Mouse (Mus musculus): Measurements from ENCODE around the gene Nrsn1. TPM values are rescaled to one million over a fixed set of nuclear protein-coding genes. Genes with fewer than 3 reads are reported as not detected.
"Not testable (repeated sequence)": the region's sequence is repeated elsewhere in the genome, so short reads cannot be mapped to it uniquely, and the experiment has no call there.

Nrsn1 gene
- 103 and 124 TPM in 2 replicates for polyA plus RNA-seq (2012; rRNA removed)

DNA sequence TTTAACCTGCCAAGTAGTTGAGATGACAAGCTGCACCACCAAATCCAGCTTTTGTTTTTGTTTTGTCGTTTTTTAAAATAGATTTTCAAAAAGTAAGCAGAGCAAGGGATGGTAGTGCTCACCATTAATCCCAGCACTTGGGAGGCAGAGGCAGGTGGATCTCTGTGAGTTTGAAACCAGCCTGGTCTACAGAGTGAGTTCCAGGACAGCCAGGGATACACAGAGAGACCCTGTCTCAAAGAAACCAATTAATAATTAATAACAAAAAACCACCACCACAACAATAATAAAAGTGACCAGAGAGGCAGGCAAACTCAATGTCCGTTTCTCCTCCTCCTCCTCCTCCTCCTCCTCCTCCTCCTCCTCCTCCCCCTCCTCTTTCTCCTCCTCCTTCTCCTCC is at the start of gene Nrsn1:
Gene Nrsn1, minus strand, starts transcription at position 101 of the 400 bp plus-strand sequence.
- H3K4me1 ChIP-seq (ENCODE audit: control insufficient read depth, insufficient read depth, low read length); H3K27ac ChIP-seq (ENCODE audit: insufficient read depth, low read length); DNase-seq; H3K27me3 ChIP-seq (ENCODE audit: control insufficient read depth, insufficient read depth, low read length): not testable (repeated sequence)
- H3K4me3 ChIP-seq (replicated peaks; ENCODE audit: insufficient read depth, low read depth, low read length), result peak within 1 kb of the TSS; percentile 60
- 64% methylated on average over 2 of the region's 2 CpGs for WGBS

DNA sequence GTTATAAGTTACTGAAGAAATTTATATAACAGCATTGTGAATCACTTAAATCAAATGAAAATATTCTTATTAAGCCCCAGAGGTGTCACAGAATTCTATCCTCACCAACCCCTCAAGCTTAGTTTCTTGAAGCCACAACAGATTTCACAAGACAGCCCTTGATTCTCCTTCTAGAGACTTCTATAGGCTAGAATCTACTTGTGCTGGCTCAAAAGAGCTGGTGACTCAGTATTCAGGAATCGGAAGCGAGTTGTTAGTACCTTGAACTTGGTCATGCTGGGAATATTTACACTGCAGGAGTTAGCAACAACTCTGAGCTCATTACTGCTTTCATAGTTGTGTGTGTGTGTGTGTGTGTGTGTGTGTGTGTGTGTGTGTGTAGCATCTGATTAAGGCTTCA is 41.8 kb upstream of the Nrsn1 start:
- TF ChIP-seq POLR2A (IDR thresholded peaks at IDR 0.05; ENCODE audit: borderline replicate concordance, insufficient read depth, low read length) (no peak), CTCF (IDR thresholded peaks at IDR 0.05; ENCODE audit: borderline replicate concordance, insufficient read depth, low read depth, low read length) (no peak)
- Histone ChIP-seq H3K27ac (ENCODE audit: insufficient read depth, low read length) (no peak overlapping the region), H3K4me3 (replicated peaks; ENCODE audit: insufficient read depth, low read depth, low read length) (no peak overlapping the region), H3K4me1 (ENCODE audit: control insufficient read depth, insufficient read depth, low read length) (no peaks in the 10 kb centered on the region), H3K27me3 (ENCODE audit: control insufficient read depth, insufficient read depth, low read length) (no peaks in the 10 kb centered on the region)
- WGBS, result 87% methylated on average over 2 of the region's 2 CpGs
- DNase-seq, result no peak

GRCm38 (mm10) chr13:25310068-25310467 is 39.8 kb upstream of the Nrsn1 start:
- Histone ChIP-seq H3K4me1 (ENCODE audit: control insufficient read depth, insufficient read depth, low read length) (no peaks in the 10 kb centered on the region), H3K4me3 (replicated peaks; ENCODE audit: insufficient read depth, low read depth, low read length) (no peak overlapping the region), H3K27me3 (ENCODE audit: control insufficient read depth, insufficient read depth, low read length) (no peaks in the 10 kb centered on the region), H3K27ac (ENCODE audit: insufficient read depth, low read length) (no peak overlapping the region)
- no peak for DNase-seq
- no peak for TF ChIP-seq CTCF (IDR thresholded peaks at IDR 0.05; ENCODE audit: borderline replicate concordance, insufficient read depth, low read depth, low read length)
- TF ChIP-seq POLR2A (IDR thresholded peaks at IDR 0.05; ENCODE audit: borderline replicate concordance, insufficient read depth, low read length), result no peak

- WGBS, result 82% methylated on average over 1 of the region's 1 CpGs
- H3K4me3 ChIP-seq (replicated peaks; ENCODE audit: insufficient read depth, low read depth, low read length), result no peak overlapping the region
- TF ChIP-seq CTCF (IDR thresholded peaks at IDR 0.05; ENCODE audit: borderline replicate concordance, insufficient read depth, low read depth, low read length) (no peak), POLR2A (IDR thresholded peaks at IDR 0.05; ENCODE audit: borderline replicate concordance, insufficient read depth, low read length) (no peak)
- no peak for DNase-seq
- H3K27ac ChIP-seq (ENCODE audit: insufficient read depth, low read length), result no peak overlapping the region
- no peaks in the 10 kb centered on the region for H3K27me3 ChIP-seq (ENCODE audit: control insufficient read depth, insufficient read depth, low read length)
- H3K4me1 ChIP-seq (ENCODE audit: control insufficient read depth, insufficient read depth, low read length), result no peaks in the 10 kb centered on the region
Observed at GRCm38 (mm10) chr13:25288736-25289135, 18.4 kb upstream of the Nrsn1 start.

DNA sequence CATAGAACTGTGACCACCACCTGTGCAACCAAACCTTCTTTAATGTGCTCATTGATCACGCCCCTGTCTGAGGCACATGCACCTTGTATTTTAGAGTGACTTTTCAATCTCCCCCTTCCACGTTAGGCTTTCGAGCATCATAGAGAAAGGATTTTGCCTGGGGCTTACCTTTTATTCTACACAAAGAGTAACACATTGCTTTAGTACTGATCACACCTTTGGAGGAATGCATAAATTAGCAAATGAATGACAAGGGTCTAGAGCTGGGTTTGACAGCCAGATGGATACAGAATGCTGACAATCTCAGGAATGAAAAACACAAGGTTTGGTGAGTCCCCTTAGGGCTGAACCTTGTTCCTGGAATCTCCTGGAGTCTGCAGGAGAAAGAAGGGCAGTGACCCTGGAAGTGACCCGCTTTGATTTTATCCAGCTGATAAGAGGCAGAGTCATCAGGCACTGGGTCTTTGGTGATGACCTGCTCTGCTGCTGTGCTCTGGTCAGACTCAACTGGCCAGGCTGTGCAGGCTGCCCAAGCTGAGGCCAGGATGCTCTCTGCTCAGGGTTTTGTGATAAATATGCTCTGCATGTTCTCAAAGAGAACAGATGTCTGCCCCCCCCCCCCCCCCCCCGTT is 4.7 kb upstream of the Nrsn1 start:
- H3K27ac ChIP-seq (ENCODE audit: insufficient read depth, low read length), result no peak overlapping the region
- H3K4me1 ChIP-seq (ENCODE audit: control insufficient read depth, insufficient read depth, low read length), result no peaks in the 10 kb centered on the region
- no peak for TF ChIP-seq POLR2A (IDR thresholded peaks at IDR 0.05; ENCODE audit: borderline replicate concordance, insufficient read depth, low read length)
- no peak for TF ChIP-seq CTCF (IDR thresholded peaks at IDR 0.05; ENCODE audit: borderline replicate concordance, insufficient read depth, low read depth, low read length)
- no peaks in the 10 kb centered on the region for H3K27me3 ChIP-seq (ENCODE audit: control insufficient read depth, insufficient read depth, low read length)
- 68% methylated on average over 5 of the region's 5 CpGs for WGBS
- H3K4me3 ChIP-seq (replicated peaks; ENCODE audit: insufficient read depth, low read depth, low read length), result no peak overlapping the region
- DNase-seq, result no peak

- no peaks in the 10 kb centered on the region for H3K4me1 ChIP-seq (ENCODE audit: control insufficient read depth, insufficient read depth, low read length)
- no peak for DNase-seq
- no peak overlapping the region for H3K4me3 ChIP-seq (replicated peaks; ENCODE audit: insufficient read depth, low read depth, low read length)
- WGBS, result 81% methylated on average over 4 of the region's 4 CpGs
- no peaks in the 10 kb centered on the region for H3K27me3 ChIP-seq (ENCODE audit: control insufficient read depth, insufficient read depth, low read length)
- TF ChIP-seq CTCF (IDR thresholded peaks at IDR 0.05; ENCODE audit: borderline replicate concordance, insufficient read depth, low read depth, low read length) (no peak), POLR2A (IDR thresholded peaks at IDR 0.05; ENCODE audit: borderline replicate concordance, insufficient read depth, low read length) (no peak)
- H3K27ac ChIP-seq (ENCODE audit: insufficient read depth, low read length), result no peak overlapping the region
Observed at GRCm38 (mm10) chr13:25272189-25272588, 1.9 kb upstream of the Nrsn1 start.

DNA sequence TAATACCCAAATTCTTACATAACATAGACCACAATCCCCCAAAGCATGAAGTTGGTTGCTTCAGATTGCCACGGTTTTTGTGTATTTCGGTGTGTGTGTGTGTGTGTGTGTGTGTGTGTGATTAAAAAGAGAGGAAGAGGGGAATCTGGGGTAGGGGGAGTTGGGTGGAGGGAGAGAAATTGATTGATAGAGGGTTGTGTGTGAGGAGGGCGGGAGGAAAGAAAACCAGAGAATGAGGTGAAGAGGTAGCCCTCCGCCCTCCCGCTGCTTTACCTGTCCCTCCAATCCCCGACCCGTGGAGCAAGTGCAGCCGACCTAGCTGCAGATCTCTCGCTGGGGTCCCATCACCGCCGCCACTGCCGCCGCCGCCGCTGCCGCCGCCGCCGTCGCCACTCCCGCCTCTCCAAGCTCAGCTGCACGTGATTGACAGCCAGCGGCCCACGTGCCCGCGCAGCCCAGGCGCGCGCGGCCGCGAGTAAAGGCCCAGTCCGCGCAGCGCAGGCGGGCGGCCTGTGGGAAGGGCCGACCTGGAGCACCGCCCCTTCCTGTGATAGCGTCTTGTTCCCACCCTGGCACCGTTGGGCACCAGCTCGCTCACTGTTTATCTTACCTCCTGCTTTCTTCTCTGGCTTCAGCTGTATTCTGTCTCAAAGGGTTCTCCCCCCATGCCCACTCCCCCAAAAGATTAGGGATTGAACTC is 583 bp downstream of the Nrsn1 start:
- Histone ChIP-seq H3K4me1 (ENCODE audit: control insufficient read depth, insufficient read depth, low read length) (no peaks in the 10 kb centered on the region), H3K27me3 (ENCODE audit: control insufficient read depth, insufficient read depth, low read length) (no peaks in the 10 kb centered on the region), H3K27ac (ENCODE audit: insufficient read depth, low read length) (no peak overlapping the region), H3K4me3 (replicated peaks; ENCODE audit: insufficient read depth, low read depth, low read length) (peak overlapping the region; percentile 60)
- 2% methylated on average over 42 of the region's 42 CpGs for WGBS
- peak; percentile 69 to 74 for DNase-seq
- TF ChIP-seq CTCF (IDR thresholded peaks at IDR 0.05; ENCODE audit: borderline replicate concordance, insufficient read depth, low read depth, low read length) (no peak), POLR2A (IDR thresholded peaks at IDR 0.05; ENCODE audit: borderline replicate concordance, insufficient read depth, low read length) (no peak)

DNA sequence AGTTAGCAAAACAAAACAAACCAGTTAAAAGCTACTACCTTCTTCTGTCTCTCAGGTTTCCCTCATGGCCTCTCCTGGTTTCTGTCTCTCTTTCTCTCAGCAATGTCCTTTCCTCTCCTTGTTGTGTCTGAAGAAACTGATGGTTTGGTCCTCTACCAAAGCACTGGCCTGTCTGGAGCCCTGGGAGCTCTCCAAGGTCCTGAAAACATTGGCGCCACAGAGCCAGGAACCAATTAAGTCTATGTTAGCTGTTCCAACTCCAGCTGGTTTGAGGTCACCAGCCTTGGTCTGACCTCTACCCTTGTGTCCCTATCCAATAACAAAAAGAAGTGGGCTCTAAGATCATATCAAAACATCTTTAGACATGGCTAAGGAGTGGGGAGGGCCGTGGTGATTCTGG is 1.3 kb downstream of the Nrsn1 start:
- Histone ChIP-seq H3K4me1 (ENCODE audit: control insufficient read depth, insufficient read depth, low read length) (no peaks in the 10 kb centered on the region), H3K27me3 (ENCODE audit: control insufficient read depth, insufficient read depth, low read length) (no peaks in the 10 kb centered on the region), H3K27ac (ENCODE audit: insufficient read depth, low read length) (no peak overlapping the region), H3K4me3 (replicated peaks; ENCODE audit: insufficient read depth, low read depth, low read length) (peak overlapping the region; percentile 60)
- TF ChIP-seq CTCF (IDR thresholded peaks at IDR 0.05; ENCODE audit: borderline replicate concordance, insufficient read depth, low read depth, low read length), result no peak
- TF ChIP-seq POLR2A (IDR thresholded peaks at IDR 0.05; ENCODE audit: borderline replicate concordance, insufficient read depth, low read length), result no peak
- peak; percentile 21 to 29 for DNase-seq
- 21% methylated on average over 2 of the region's 2 CpGs for WGBS
